Mouse (Mus musculus) adrenal gland, postnatal 14 days (tissue): Measurements from ENCODE around the gene Rnf5. TPM values are rescaled to one million over a fixed set of nuclear protein-coding genes. Genes with fewer than 3 reads are reported as not detected.

Experiments used
- DNase-seq: peaks from one replicate; pipeline ENCODE4 v3.0.0; 2021; ENCODE audit warnings: mixed read lengths
- total RNA-seq: library from RNA; stranded (reverse); gene quantifications from 2 replicates; pipeline ENCODE4 v1.2.3, GENCODE M21; 2021

Gene Rnf5
- total RNA-seq, 1 experiment from 2014 or later = 76.9 TPM

DNA sequence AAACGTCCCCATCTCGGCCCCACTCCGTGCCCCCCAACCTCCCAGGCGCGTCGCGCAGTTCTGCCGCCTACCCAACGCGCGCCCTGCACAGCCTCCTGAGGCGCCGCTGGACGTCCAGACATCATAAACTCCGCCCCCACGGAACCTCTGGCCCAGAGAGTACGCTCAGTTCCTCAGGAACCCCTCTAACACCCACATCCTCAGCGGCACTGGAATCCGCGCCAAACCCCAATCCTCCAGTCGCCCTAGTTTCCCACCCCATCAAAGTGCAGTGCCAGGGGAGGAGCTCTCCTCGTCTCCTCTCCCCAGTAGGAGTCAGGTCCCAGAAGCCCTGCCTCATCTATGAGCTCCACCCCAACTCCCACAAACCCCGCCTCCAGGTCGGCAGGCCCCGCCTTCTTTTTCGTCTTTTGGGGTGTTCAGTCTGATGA is 28.8 kb upstream of the Rnf5 start:
- DNase-seq = peak; percentile 82

DNA sequence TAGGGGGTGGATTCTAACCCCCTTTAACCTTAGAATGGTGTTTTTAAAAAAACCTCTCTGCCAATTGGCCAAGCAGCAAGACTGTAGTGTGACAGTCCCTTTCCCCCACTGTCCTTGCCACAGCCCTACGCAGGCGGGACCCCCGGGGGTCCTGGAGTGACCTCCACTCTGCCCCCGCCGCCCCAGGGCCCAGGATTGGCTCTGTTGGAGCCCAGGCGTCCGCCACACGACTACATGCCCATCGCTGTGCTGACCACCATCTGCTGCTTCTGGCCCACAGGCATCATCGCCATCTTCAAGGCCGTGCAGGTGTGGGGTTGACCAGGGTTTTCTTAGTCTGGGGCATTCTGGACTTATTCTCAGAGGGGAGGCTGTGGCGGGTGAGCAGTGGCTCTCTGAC is 28.2 kb upstream of the Rnf5 start:
- DNase-seq = peak; percentile 6

DNA sequence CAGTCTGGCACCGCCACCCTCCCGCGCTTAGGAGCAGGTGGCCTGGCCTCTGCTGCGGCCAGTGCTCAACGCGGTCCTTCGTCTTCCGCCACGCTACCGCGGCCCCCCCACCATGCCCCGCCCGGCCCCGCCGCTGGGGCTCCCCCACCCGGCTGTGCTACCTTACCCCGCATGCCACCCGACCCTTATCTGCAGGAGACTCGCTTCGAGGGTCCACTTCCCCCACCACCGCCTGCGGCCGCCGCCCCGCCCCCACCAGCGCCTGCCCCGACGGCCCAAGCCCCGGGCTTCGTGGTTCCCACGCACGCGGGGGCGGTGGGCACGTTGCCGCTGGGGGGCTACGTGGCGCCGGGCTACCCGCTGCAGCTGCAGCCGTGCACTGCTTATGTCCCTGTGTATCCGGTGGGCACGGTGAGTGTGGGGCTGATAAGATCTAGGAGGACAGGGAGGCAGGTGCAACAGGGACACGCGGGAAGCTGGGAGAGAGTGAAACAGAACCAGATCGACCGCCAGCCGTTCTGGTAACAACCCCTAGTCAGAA is 27.3 kb upstream of the Rnf5 start:
- DNase-seq = peak; percentile 37

DNA sequence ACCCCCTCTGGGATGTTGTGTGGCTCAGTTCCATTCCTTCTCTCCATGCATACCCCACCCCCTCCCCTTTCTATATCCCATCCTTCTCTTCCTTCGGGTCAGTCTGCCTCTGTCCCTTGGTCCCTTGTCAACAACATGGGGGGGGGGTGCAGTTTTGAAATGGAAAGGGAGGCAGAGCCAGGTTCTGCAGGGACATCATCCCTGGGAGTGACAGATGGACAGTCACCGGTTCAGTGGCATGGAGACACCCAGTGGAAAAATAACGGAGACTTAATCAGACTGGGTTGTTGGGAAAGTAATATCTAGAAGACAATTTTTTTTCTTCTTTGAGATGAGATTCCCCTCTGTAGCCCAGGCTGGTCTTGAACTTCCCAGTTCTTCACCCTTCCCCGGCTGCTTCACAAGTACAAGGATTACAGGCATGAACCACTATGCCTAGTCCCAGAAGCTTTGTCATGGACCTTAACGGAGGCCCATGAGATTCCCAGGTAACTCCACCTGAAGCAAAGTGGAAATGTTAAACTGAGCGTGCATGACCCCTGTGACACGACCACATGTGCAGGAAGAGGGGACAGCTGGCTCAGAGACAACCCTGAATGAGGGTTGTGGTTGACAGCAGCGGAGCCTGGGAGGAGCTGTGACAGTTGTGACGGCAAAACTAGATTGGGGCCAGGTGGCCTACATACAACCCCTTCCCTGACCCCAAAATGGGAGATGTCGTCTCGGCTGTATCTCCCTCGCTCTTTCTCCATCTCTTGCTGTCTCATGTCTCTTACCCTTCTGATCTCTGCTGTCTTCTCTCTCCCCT is 26.5 kb upstream of the Rnf5 start:
- no peak for DNase-seq

DNA sequence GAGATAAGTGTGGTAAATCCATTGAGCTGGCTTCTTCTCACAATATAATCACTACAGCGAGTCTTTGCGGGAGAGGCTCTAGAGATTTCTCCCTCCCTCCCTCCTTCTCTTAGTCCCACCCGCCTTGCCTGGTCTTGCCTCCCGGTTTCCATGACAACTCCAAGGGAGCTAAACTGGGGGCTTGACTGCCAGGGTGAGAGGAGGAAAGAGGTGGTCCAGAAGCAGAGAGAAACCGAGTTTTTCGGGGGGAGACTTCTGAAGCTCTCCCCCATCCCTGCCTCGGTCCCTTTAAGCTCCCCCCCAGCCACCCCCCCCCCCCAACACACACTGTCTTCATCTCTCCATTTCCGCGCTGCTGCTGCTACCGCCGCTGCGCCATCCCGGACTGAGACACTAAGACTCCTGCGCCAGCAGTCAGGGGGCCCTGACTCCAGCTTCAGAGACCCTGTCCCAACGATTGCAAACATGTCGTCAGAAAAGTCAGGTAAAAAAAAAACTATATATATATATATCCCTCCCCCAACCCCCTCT is 25.8 kb upstream of the Rnf5 start, which contains the start of gene Prrt1:
TSS of gene Prrt1 (plus strand) at position 313 of the 531 bp plus-strand sequence.
- DNase-seq = peak; percentile 21

DNA sequence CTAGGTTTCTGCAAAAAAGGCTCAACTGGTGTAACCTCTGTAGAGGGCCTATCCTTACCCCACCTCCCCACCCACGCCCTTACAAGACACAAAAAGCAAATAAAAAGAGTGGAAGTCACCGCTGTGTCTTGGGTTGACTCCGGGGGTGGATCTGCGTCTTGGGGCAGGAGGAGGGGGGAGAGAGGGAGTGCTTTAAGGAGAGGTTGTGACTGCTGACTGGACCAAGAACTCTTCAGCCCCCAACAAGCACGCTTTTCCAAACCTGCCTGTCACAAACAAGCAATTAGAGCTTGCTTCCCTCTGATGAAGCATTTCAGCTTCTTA is 25.1 kb upstream of the Rnf5 start:
- no peak for DNase-seq

DNA sequence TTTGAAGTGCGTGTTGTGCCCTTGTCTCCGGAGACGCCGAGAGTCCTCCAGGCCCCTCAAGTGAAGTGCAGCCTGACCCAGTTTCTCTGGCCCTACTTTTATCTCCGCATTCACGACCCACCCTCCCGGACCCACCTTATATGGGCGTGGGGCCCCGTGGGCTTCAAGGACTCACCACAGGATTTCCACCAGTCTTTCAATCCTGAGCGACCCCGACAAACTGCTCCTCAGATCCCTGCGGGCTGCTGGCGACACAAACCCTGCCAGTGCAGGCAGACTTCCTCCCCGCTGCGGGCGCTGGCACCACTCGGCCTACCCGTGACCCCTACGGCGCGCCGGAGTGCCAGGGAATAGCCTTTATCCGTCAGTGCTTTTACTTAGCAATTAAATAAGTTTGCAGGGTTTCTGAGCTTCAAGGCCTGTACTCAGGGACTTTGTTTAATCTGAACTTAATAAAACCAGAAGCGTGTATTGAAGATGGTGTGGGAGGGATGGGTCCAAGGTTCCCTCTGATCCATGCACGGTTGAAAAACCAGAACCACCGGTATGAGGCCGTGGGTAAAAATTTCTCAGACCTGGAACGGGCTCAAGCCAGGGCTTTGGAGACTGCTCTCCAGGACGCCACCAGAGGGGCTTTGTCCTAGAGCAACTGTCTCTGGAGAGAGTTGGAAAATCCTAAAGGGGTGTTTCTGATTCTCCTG is 24.6 kb upstream of the Rnf5 start, which contains the start of gene Ppt2:
TSS of gene Ppt2 (minus strand) at position 568 of the 701 bp plus-strand sequence.
- DNase-seq = peak; percentile 82

DNA sequence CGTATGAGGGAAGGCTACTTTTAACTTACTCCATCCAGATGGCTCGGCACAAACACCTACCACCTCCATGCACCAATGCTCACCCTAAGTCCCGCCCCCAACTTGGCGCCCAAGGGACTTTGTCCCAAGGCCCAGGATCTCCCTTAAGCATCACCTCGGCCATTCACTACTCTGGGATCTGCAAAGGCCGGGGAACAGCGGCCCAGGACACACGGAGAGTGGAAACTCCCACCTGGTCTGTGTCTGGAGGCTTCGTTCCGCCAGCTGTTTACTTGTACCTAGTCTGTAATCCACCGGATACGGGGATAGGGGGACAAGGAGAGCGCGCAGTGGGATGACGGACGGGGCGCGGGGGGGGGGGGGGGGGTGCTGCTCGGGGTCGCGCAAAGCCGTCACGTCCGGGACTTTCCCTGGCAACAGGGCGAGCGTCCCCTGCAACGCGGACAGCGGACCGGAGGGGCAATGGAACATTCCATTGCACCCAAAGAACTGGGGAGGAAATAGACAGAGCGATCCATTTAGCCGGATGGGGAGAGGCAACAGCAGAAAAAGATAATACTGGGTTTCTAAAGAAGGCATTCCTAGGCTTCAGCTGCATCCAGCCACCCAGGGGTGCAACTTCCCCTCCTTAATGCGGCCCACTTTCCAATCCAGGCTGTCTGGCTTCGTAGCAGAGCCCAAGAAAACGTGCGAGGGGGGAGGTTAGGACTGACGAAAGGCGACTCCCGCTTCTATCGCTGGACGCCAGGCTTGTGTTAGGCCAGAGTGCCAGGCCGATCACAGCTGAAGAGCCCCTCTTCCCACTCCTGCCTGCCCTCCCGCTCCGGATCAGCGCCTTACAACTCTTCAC is 23.8 kb upstream of the Rnf5 start:
- DNase-seq = peak; percentile 95

DNA sequence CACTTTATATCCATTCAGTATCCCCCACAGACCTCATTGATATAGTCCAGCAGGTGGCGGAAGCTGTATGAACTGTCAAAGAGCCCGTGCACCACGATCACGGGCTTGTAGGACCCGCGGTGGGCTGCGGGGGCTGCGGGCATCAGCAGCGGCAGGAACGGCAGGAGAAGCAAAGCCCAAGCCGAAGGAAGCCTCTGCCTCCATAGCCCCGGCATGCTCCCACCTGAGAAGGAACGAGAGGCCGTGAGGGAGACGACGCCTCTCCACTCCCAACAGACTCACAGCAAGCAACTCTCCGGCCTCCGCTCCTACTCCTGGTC is 23.2 kb upstream of the Rnf5 start:
- peak; percentile 59 for DNase-seq

DNA sequence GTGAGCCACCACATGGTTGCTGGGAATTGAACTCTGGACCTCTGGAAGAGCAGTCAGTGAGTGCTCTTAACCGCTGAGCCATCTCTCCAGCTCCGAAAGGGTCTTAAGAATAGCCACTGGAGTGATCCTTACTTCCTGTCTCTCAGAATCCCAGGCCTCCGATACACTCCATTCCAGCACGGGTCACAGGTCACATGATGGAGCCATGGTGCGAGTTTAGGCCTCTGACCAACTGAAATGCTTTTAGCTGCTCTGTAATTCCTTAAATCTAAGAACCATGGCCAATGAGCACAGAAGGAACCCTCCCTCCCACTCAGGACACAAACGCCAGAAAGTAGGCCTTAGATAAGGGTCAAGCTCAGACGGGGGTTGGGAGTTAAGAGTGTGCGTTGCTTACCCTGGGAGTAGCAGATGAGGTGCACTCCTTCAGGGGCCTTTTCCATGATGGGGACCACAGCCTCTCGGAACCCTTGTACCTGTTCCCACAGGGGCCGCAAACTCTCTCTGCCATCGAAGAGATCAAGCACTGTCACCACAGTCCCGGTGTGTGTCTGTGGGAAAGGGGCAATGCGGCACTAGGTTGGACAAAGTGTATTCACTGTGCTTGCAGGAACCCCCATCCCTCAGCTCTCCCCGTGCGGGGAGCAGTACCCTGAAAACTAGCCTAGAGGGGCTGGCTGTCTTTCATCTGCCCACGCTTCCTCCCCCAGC is 22.7 kb upstream of the Rnf5 start:
- DNase-seq = no peak

DNA sequence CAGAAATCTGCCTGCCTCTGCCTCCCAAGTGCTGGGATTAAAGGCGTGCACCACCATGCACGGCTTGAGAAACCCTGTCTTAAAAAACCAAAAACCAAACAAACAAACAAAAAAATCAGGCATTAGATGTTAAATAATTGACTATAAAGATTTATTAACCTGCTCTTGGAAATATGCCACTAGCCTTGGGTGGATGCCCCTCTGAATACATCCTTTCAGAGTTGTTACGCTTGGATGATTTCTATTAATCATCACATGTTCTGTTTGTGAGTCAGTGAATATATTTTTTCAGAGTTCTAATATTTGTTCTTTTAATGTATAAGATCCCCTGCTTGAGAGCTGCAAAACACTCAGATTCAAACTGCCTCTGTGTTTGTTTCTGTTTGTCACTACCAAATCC is 21.5 kb upstream of the Rnf5 start:
- DNase-seq = no peak

DNA sequence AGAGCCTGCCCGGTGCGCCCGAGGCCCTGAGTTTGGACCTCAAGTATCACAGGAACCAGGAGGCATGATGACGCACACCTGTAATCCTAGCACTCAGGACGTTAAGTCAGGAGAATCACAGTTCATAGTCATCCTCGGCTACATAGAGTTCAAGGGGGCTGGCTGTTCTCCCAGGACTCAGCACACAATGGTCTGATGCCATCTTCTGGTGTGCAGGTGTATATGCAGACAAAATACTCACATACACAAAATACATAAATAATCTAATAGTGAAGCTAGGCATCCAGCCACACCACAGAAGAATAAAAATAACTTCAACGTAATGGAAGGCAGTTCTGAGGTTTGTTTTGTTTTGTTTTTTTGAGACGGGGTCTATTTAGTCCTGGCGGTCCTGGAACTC is 19.7 kb upstream of the Rnf5 start:
- no peak for DNase-seq

DNA sequence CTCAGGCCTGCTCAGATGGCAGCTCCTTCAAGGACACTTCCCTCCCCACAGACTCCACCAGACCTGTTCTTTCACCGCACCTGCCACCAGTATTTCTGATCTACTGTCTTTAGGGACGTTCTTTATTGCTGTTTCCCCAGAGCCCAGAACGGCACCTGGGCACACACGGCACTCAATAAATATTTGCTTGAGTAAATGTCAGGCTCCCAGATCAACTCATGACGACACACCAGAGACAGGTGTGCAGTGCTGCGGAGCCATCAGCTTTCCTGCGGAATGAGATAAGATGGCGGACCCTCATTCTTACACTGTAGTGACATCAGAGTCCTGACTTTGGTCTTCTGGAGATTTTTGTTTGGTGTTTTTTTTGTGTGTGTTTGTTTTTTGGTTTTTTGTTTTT is 17.5 kb upstream of the Rnf5 start:
- no peak for DNase-seq

DNA sequence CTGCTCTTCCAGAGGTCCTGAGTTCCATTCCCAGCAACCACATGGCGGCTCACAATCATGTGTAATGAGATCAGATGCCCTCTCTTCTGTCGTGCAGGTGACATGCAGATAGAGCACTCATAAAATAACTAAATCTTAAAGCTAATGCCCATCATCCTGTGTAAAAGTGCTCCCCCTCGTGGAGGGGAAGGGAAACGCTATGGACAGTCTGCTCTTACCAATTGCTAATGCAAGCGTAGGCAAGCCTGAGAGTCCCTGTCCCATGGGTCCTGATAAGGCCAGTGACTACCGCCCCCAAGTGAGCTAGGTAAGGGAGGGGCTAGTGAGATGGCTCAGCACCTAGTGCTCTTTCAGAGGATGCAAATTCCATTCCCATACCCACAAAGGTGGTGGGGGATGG is 15.5 kb upstream of the Rnf5 start:
- peak; percentile 87 for DNase-seq

DNA sequence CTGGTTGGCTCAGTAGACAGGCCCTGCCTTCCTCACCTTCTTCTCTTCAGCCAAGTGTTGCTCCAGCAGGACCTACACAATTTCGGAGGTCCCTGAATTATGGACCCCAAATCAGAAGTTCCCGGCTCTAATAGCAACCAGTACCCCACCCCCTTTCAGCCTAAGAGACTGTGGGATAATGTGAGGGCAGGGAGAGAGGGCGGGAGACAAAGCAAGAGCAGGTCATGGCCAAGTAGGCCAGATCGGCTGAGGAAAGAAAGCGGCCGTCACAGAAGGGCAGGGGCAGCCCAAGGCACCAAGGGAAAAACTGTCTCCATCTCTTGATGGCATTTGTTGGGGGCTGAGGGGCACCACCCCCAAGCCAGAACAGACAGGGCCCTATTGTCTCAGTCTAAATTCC is 12.4 kb upstream of the Rnf5 start, which contains the start of gene Egfl8:
TSS of gene Egfl8 (minus strand) at position 101 of the 400 bp plus-strand sequence.
- no peak for DNase-seq

DNA sequence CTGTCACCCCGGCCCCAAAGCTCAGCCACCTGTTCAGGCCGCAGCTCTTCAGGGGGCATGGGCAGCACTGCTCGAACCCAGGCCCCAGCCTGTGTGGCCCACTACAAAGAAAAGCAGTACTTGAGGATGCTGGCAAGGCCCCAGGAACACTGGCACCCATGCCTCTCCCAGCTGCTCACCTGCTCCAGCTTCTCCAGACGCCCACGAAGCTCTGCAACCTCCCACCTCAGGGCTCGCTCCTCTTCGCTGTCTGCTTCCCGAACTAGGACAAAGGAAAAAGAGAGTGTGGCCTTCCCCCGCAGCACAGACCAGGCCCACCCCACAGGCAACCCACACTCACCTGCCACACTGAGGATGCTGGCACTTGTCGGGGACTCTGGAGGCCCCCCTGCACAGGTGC is 10.3 kb upstream of the Rnf5 start:
- no peak for DNase-seq

DNA sequence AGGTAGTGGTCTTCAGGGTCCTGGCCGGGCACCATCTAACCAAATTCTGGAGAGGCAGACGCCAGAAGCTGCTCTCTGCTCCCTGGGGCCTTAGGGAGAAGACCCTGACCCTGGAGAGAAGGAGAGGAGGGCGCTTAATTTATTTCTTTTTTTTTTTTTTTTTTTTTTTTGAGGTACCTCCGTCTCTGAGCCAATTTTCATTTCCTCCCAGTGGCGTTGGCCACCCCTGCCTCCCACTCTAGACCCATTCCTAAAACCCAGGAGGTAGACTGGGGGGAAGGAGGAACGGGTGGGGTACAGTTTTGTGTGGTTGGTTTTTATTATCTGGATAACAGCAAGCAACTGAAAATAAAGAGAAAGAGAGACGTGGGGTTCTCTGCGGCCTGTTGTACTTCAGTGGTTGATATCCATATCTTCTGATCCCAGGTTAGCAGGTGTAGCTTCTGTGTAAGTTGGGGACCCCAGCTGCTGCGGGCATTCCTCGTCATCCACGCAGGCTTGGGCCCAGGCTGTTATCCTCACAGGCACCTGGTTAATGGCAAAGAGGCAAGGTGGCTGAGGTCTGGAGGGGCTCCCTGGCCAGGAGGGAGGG is 9.7 kb upstream of the Rnf5 start:
- no peak for DNase-seq

DNA sequence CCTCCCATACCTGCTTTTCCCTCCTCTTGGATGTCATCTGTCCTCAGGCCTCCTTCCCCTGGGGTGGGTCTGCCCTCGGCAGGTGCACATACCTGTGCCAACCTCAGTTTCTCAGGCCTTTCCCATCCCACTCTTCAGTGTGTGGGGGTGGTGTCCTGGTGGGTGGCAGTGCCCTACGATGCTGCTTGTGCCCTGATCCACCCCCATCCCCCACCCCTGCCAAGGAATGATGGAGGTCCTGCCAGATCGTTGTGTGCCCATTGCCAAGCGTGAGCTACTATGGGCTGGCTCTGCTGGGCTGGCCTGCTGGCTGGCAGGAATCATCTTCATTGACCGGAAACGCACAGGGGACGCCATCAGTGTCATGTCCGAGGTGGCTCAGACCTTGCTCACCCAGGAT is 7.6 kb upstream of the Rnf5 start:
- DNase-seq = no peak

DNA sequence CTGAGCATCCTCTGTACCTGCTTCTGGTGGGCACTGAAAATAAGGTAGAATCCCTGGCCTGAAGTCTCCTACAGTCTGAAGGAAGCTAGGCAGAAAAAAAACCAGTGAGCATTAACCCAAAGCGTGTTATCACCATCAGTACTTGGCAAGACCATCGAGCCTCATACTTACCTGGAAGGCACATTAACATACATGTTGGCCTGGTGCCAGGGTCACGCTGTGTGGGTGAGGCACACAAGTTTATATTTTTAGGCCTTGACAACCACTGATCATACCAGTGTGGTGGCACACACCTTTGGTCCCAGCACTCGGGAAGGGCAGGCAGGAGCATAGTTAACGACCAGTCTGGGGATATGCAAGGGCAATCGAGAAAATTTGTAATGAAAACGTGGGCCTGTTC is 4.5 kb upstream of the Rnf5 start:
- no peak for DNase-seq

DNA sequence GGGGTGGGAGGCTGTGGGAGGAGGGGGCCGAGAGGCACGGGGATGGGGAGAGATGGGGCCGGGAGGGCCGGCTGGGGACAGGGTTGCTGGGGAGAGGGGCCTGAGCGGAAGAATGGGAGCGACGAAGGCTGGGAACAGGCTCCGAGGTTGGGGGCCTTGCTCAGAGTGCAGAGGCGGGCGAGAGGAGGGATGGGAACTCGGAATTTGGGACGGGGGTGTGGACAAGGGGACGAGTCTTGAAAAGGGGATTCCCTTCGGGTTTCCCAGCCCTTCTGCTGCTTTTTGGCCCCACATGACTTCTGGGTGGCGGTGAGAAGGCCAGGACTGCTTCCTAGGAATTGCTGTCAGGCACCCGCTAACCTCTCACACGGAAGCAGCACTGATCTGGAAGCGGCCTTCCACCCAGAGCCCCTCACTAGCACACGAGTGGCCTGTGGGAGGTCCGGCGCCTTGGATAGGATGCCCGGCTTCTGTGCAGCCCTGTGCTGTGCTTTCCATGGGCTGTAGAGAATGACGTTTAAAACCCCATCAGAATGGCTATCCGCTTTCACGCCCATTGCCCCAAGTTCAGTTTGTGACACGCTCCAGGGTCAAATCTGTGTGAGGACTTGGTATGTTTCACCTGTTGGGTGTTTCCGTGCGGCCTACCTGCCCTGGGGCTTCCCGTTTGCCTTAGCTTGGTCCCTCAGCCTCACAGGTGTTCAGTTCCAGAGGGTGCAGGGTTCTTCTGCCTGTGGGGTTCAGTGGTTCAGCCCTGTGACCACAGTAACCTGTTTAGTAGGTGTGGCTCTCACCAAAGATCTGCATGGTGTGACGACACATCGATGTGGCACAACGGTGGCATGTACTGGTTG is 2.9 kb upstream of the Rnf5 start:
- peak; percentile 54 for DNase-seq
